Mouse (Mus musculus): ENCODE results near the gene Dennd6b. TPM values are rescaled to one million over a fixed set of nuclear protein-coding genes. Genes with fewer than 3 reads are reported as not detected.

Gene Dennd6b
- total and polyA plus RNA-seq, 3 experiments = 6.1 to 11.4 TPM; not detected in 1

DNA sequence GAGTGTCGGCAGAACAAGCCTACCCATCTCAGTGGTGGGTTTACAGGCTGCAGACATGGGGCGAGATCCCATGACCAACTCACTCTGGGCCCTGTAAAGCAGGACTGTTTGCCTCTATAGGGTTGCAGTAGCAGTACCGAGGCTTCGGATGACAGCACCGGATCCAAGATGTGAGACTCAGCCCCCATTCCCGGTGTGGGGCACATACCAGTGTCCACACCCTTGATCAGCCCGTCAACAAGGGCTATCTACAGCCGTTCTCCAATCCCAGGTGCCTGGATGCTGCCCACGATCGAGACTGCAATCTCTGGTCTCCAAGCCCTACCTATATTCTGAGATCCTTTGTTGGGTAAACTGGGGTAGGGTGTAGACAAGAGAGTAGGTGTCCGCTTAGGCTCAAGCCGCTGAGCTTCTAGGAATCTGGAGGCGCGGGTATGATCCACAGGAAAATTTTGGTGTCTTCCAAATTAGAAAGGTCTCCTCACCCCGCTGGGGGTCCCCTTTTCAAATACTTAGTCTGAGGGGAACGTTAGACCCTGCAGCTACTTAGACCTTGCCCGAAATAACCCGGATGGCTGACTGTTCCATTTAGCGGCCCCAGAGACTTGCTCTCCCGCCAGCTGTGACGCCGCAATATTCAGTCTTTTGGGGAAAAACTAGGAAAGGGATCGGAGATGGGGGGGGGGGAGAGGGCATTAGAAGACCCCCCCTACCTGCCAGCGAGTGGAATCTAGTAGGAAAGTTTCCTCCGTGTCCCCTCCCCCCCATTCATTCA is 47.6 kb downstream of the Dennd6b start:
- H3K9ac ChIP-seq (ENCODE audit: control insufficient read depth, low read depth, low read length, poor library complexity, severe bottlenecking) = no peak overlapping the region
- no peaks in the 10 kb centered on the region for H3K4me1 ChIP-seq (ENCODE audit: control insufficient read depth in 1 of 2, insufficient read depth in 2 of 2, low read length in 2 of 2)
- no peak overlapping the region for H3K27ac ChIP-seq (ENCODE audit: control insufficient read depth, low read depth, low read length)
- no peaks in the 10 kb centered on the region for H3K9me3 ChIP-seq (replicated peaks; ENCODE audit: insufficient read depth, low read length)
- 0 out of 4 replicates have a peak, but pooled peaks cover 0 to 1% of the 10 kb centered on the region in 2 experiments for H3K27me3 ChIP-seq (ENCODE audit: control insufficient read depth in 1 of 2, insufficient read depth in 2 of 2, low read length in 2 of 2)
- no peaks in the 10 kb centered on the region for H3K79me2 ChIP-seq (ENCODE audit: control insufficient read depth, insufficient read depth, low read length, poor library complexity)
- DNase-seq (ENCODE audit: low read depth, low spot score) = no peak
- H3K36me3 ChIP-seq (ENCODE audit: control insufficient read depth in 1 of 2, insufficient read depth in 2 of 2, low read length in 2 of 2) = no peaks in the 10 kb centered on the region
- TF ChIP-seq ETS1 (IDR thresholded peaks at IDR 0.05; ENCODE audit: low read depth, low read length) (no peak), USF1 (IDR thresholded peaks at IDR 0.05; ENCODE audit: low read depth, low read length) (no peak), NELFE (IDR thresholded peaks at IDR 0.05; ENCODE audit: low read depth, low read length) (no peak), POLR2AphosphoS2 (IDR thresholded peaks at IDR 0.05; ENCODE audit: low read length) (no peak), MXI1 (IDR thresholded peaks at IDR 0.05; ENCODE audit: low read depth, low read length) (no peak), TAL1 (IDR thresholded peaks at IDR 0.05; ENCODE audit: low read length) (no peak)
- no peak overlapping the region; a peak in 1 of 4 replicates for H3K4me3 ChIP-seq (ENCODE audit: control insufficient read depth in 1 of 2, insufficient read depth in 1 of 2, low read depth in 2 of 2, low read length in 2 of 2)

DNA sequence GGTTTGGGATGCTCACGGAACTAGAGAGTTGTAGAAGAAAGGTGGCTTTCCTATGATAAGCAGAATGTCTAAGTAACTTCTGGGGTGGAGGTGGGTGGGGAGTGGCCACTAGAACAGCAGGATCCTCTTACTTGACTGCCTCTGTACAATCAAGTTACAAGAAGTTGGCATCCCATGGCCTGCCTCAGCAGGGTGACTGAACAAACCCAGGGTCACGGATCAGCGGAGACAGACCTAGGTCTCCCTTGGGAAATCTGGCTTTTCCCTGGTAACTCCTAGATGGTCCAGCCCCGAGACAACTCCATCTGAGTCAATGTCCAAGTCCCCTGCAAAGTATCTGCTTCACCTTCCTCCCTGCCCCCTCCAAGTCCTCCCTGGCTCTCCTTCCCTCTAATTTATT is 48.4 kb downstream of the Dennd6b start:
- Histone ChIP-seq H3K27me3 (ENCODE audit: control insufficient read depth in 1 of 2, insufficient read depth in 2 of 2, low read length in 2 of 2) (0 out of 4 replicates have a peak, but pooled peaks cover 0 to 1% of the 10 kb centered on the region in 2 experiments), H3K9me3 (replicated peaks; ENCODE audit: insufficient read depth, low read length) (no peaks in the 10 kb centered on the region), H3K36me3 (ENCODE audit: control insufficient read depth in 1 of 2, insufficient read depth in 2 of 2, low read length in 2 of 2) (no peaks in the 10 kb centered on the region), H3K9ac (ENCODE audit: control insufficient read depth, low read depth, low read length, poor library complexity, severe bottlenecking) (no peak overlapping the region), H3K79me2 (ENCODE audit: control insufficient read depth, insufficient read depth, low read length, poor library complexity) (no peaks in the 10 kb centered on the region), H3K27ac (ENCODE audit: control insufficient read depth, low read depth, low read length) (no peak overlapping the region), H3K4me1 (ENCODE audit: control insufficient read depth in 1 of 2, insufficient read depth in 2 of 2, low read length in 2 of 2) (no peaks in the 10 kb centered on the region), H3K4me3 (ENCODE audit: control insufficient read depth in 1 of 2, insufficient read depth in 1 of 2, low read depth in 2 of 2, low read length in 2 of 2) (no peak overlapping the region)
- DNase-seq (ENCODE audit: low read depth, low spot score) = no peak
- TF ChIP-seq ELF1 (IDR thresholded peaks at IDR 0.05; ENCODE audit: low read depth, low read length) (no peak), TCF12 (IDR thresholded peaks at IDR 0.05; ENCODE audit: low read depth, low read length) (no peak), JUND (IDR thresholded peaks at IDR 0.05; ENCODE audit: low read depth, low read length) (no peak), MAZ (IDR thresholded peaks at IDR 0.05; ENCODE audit: low read depth, low read length) (no peak), USF1 (IDR thresholded peaks at IDR 0.05; ENCODE audit: low read depth, low read length) (no peak), SMC3 (IDR thresholded peaks at IDR 0.05; ENCODE audit: low read depth, low read length) (no peak), GABPA (IDR thresholded peaks at IDR 0.05; ENCODE audit: low read depth, low read length) (no peak), NRF1 (IDR thresholded peaks at IDR 0.05; ENCODE audit: insufficient read depth, low read depth, low read length, poor library complexity, severe bottlenecking) (no peak), GATA1 (IDR thresholded peaks at IDR 0.05; ENCODE audit: low read depth, low read length) (no peak), MEF2A (IDR thresholded peaks at IDR 0.05; ENCODE audit: extremely low read depth, insufficient replicate concordance, low read depth, low read length, poor library complexity, severe bottlenecking) (no peak), POLR2AphosphoS5 (IDR thresholded peaks at IDR 0.05; ENCODE audit: borderline replicate concordance, low read depth, low read length) (no peak), MAFK (IDR thresholded peaks at IDR 0.05; ENCODE audit: borderline replicate concordance, low read depth, low read length) (no peak), TBP (IDR thresholded peaks at IDR 0.05; ENCODE audit: low read depth, low read length) (no peak), E2F4 (IDR thresholded peaks at IDR 0.05; ENCODE audit: borderline replicate concordance, low read depth, low read length) (no peak), NELFE (IDR thresholded peaks at IDR 0.05; ENCODE audit: low read depth, low read length) (no peak), BHLHE40 (IDR thresholded peaks at IDR 0.05; ENCODE audit: borderline replicate concordance, low read depth, low read length) (no peak), CHD2 (IDR thresholded peaks at IDR 0.05; ENCODE audit: low read length) (no peak), TAL1 (IDR thresholded peaks at IDR 0.05; ENCODE audit: low read length) (no peak)

All from MEL (cell line).